Mouse (Mus musculus) c-Kit-negative CD71-positive TER-119-positive erythroid progenitor cells, embryonic 14.5 days (primary cell): ENCODE results near the gene Endou.
"Not testable (repeated sequence)": the region's sequence is repeated elsewhere in the genome, so short reads cannot be mapped to it uniquely, and the experiment has no call there.

Source experiments
- DNase-seq: peaks from one replicate; pipeline ENCODE4 v3.0.0-alpha.2; 2013; ENCODE audit warnings: low read depth, low spot score

Gene Endou

DNA sequence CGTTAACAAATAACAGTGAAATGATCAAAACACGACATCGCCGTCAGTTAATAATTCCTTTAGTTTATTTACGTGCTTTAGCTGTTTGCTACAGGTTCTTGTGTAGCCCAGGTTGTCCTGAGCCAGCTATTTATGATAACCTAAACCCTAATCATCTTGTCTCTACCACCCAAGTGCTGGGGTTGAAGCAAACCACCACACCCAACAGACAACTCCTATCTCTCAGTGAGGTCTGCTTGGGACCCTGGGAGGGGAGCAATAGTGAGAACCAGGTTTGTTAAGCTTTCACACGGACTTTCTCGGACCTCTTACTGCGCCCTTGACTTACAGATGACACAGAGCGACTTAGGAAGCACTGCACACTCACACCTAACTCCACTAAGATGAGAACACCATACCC, 47.0 kb downstream of the Endou start:
- DNase-seq, result no peak

DNA sequence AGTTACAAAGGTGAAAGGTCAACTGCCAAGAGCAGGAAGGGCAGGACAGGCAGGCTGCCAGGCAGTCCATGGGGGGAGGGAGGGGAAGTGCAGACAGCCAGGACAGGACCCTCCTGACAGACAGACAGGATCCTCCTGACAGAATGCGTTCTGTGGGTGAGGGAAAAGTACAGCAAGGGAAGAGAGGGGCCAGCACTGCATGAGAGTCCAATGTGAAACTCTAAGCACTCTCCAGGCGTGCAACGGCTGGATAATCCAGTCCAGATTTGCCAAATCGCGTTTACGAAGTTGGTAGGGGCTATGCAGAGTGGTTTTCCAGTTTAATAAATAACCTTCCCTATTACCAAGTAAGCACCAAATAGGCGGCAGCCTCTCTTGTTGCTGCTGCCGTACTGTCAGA, 49.1 kb downstream of the Endou start:
- no peak for DNase-seq

DNA sequence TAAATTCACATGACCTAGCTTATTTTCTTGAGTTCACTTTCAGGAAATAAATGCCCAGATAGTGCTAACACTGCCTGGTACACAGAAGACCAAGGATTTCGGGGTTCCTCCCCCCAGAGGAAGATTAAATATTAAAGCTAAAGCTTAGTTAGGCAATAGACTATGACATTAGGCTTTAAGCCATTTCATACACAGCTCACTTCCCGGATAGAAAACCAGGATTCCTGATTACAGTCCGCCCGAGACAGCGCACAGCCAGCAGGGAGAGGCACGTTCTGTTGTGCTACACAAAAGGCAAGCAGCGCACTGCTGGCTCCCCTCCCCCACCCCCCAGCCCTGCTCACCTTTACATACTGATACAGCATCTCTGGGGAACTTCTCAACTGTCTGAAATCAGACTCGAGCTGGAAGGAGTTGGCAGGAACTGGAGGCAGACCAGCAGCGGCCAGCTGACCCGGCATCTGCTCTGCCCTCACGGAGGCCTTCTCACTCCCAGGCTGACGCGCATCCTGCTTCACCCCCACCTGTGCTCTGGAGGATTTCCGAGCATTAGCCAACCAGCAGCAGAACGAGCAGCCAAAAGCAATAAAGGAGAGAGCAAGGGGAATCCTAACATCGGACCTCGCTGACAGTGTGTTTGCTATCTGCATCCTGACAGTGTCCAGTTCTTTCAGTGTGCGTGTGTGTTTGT, 51.0 kb downstream of the Endou start:
- DNase-seq, result no peak

DNA sequence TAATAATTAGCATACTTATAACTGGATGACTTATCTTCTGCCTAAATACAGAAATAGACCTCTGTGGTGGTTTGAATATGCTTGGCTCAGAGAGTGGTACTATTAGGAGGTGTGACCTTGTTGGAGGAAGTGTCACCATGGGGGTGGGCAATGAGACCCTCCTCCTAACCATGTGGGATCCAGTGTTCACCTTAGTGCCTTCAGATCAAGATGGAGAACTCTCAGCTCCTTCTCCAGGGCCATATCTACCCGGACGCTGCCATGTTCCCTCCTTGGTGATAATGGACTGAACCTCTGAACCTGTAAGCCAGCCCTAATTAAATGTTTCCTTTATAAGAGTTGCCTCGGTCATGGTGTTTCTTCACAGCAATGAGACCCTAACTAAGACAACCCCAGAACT, 53.8 kb downstream of the Endou start:
- no peak for DNase-seq

DNA sequence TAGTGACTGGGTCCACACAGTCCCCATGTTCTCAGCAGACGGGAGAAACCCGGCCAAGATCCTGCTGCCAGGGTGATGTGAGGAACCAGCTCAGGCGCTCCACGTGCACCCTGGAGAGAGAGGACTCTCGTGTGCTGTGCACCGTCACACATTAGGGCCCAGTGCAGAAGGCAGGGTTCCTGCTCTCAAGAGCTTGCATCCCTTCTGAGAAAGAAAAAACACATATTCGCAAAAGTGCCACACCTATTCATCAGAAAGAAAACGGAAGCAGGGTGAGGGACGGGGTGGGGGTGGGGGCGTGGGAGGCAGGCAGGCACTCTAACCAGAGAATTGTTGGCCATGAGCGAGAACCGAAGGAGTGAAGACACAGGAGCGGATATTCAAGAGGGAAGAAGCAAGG, 55.2 kb downstream of the Endou start:
- no peak for DNase-seq

DNA sequence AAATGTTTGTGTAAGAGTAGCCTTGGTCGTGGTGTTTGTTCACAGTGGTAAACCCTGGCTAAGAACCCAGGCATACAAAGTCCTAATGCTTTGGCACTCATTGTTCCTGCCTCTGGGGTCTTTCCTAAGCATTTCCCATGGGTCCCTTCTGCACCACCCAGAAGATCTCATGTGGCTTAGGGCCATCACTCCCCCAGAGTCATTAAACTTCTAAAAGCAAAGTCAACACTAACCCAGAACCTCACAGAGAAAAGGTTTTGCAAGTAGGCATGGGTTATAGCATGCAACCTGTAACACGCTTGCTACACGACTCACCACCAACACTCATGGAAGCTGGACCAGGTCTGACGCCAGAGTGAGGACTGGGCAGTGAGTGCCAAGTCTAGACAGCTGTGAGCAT, 56.7 kb downstream of the Endou start:
- DNase-seq, result no peak

DNA sequence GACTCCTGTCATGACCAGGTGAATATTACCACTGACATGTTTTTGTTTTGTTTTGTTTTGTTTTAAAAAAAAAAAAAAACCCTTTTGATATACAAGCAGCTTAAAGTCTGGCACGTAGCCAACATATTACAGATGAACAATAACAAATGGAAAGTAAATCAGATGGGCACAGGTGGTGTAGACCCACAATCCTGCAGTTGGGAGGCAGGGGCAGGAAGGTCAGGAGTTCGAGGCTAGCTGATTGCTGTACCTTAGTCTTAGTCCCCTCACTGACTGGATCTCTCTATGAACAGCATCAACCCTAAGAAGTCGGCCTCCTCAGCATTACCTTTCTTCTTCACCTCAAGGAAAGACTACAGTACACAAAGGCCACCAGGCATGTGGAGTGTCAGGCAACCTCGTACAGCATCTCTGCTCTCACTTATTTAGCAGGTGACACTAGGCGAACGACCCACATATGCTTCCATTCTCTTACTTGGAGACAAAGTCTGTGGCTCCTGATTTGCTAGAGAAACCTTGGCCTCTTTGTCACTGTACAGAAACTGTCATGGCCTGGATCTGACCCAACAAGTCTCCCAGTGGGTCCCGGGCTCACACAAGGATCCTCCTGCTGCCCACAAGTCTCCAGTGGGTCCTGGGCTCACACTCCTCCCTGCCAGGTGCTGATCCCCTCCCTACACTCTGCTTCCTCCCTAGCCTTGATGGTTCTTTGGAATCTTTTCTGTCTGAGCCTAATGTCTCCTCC, 57.7 kb downstream of the Endou start:
- no peak for DNase-seq

DNA sequence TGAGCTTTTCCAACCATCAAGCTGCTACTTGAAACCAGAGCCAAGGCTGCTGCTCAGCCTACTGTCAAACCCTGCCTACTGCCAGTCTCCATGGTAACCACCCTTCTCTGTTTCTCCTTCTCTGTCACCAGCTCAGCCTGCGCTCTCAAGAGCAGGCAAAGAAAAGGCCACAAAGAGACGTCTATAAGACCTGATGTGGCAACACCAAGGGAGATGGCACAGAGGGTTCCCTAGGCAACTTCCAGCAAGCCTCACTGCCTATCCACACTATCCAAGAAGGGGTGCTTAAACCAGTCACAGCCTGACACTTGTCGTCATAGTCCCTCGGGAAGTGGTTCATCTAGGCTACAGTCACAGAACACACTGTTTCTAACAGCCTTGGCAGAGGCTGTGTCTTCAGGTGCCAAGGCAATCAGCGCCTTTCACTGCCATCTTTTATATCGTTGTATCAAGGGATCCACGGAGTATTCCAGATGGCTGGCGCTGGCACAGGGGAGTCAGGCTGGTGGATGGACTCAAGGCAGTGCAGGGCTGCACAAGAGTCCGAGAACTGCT, 58.9 kb downstream of the Endou start:
- no peak for DNase-seq

DNA sequence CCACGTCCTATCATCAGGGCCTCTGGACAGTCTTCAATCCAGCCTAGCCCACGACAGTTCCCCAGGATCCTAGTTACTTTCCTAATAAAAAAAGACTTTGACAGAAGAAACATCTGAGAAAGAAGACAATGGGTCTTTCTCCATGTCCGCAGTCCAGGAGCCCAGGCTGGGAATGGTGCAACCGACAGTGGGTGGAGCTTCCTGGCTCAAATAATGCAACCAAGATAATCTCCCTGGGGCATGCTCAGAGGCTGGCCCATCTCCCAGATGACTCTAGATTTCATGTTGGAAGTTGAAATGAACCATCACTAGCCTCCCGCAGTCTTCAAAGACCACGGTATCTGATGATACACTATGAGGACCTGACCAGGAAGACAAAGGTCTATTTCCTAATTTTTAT, 60.6 kb downstream of the Endou start:
- DNase-seq, result no peak

DNA sequence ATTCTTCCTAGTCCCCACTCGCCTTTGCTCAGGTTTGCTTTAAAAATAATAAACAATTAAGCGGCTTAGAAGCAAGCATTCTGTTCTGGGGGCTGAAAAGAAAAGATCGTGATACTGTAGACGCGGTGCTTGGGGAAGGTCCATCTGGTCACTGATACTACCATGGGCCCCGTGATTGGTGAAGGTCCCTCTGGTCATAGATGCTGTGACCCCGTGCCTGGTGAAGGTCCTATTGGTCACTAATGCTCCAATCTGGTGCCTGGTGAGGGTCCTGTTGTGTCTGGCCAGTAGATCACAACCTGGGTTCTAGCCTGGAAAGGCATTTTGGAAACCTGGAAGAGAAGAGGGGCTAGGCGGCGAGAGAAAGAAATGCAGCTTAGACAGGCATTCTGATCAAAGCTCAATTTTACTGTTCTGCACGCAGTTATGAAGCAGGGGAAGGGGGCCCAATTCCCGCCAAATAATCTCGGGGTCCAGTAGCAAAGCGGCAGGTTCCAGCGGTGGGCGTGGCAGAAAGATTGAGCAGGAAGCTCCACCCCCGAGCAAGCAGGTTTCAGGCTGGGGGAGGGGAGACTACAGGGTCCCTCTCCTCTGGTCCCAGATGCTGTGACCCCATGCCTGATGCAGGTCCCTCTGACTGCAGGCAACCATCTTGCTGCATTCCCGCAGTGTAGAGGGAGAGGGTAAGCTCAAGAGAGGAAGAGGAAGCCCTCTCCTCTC, 62.8 kb downstream of the Endou start:
- DNase-seq, result not testable (repeated sequence)

DNA sequence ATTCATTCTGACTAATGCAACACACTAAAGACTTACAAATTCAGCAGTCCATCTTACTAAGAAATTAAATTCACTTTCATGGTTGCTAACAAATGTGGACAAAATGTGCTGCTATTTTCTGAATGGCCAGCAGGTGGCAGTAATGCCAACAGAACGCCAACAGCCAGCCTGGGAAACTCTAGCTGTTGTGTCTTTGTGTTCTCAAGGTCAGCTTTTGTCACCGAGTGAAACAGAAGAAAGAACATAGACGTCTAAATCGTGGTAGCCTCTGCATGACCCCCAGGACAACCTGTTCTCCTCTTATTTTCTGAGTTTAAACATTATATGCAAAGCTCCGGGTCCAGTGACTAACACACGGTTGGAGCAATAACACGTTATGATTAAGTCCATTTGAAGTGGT, 63.7 kb downstream of the Endou start:
- DNase-seq, result peak; percentile 40

DNA sequence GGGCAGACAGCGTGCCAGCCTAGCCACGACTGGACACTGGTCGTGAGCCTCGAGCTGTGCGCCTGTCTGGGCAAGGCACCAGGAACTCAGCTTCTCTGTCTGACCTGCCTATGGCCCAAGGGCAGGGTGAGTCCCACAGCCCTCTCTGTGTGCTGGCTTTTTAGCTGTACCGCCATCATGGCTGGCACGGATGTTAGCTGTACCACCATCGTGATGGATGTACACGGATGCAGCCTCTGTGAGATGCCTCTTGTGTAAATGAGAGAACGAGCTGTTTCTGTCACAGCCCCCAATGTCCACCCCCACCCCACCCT, 64.7 kb downstream of the Endou start:
- DNase-seq, result no peak

DNA sequence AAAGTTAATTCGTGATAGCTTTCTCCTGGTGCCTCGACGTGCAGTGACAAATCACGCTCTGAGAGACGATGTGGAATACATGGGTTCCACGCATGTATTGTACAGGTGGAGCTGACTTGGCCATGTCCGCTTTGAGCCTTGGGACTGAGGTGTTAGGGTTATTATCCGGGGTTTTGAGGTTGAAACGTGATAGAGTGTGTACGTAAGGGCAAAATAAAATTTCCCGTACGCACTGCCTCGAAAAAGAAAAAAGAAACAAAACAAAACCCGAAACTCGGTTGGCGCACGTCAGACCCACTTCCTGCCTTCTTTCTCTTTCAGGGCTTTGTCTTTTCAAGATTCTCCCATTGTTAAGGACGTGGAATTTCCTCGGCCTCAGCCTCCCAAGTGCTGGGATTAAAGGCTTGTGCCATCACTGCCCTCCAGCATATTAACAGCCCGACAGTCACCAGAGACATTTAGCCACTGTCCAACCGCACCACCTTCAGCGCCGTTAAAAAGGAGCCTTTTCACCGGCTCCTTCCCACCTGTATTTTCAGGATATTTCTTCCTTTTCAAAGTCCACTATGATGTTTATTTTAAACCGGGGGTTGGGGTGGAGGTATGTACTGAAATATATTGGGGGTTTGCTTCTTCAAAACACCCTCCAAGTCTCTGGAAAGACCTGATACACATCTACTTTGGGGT, 65.2 kb downstream of the Endou start:
- DNase-seq, result no peak

DNA sequence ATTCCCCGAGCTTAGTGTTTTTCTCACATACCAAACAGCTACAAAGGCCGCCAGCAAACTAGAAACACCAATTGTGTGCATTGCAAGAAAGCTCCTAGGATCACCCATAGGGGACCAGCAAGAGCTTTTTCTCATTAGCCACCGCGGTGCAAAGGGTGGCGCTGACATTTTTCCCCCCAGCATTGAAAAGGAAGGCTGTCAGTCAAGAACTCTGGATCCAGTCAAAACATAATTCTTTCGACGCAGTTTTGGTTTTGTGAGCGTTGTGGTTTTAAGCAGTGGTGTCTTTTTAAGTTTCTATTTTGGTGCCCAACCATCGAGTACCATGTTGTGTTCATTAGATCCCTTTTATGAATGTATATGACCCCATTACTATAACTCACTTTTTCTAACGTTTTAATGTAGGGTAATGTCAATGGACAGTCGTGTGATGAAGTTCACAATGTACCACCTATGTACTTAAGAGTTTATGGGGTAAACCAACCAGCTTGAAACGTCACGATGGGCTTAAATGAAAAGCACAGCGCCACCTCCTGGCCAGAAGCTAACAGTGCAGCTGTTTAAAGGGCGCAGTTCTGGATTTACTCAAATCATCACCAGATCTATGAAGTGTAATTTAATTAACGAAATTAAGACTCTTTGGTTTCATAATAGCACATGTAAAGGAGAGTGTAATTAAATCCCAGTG, 66.0 kb downstream of the Endou start:
- peak; percentile 22 for DNase-seq

DNA sequence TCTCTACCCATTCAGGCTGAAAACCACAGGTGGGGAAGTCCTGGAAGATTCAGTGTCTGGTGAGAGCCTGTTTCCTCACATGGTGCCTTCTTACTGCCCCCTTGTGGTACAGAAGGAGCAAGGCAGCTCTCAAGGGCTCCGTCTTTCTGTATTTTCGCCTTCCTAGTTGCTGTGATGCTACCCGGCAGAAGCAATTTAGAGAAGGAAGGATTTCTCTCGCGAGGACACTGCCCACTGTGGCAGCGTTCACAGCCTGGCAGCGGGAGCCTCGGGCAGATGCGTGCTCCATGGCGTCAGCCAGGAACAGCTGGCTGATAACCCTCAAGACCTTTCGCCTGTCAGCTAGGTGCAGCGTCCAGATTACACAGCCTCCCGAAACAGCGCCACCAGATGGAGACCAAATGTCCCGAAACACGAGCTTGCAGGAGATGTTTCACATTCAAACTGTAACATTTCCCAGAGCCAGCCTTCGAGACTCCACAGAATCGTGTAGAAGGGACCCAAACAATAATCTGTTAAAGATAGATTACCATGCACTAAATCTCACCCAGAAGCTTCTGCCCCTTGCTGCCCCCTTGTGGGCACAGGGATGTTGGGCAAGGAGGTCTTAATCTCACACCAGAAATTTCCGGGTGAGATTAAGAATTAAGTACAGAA, 67.3 kb downstream of the Endou start:
- peak; percentile 42 for DNase-seq
